Mouse (Mus musculus): ENCODE data around the gene Acaca. TPM values are rescaled to one million over a fixed set of nuclear protein-coding genes. Genes with fewer than 3 reads are reported as not detected.

The Acaca gene
- polyA plus RNA-seq, 1 experiment = 43.7 TPM

DNA sequence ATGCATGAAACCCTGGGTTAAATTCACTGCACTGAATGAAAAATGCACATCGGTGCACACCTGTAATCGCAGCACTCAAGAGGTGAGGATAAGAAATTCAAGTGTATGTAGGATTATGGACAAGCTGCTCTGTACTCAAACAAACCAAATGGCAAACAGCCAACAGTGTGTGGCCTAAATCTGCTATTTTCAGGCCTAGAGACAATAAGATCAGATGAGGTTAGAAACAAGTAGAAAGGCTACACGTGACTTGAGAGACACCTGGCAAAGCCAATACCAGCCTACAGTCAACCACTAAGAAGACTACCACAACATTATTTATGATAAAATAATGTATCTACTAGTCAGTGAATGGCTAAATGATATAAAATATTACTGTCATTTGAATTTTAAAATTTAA lies 310.9 kb downstream of the Acaca start:
- no peak for TF ChIP-seq POLR2A (IDR thresholded peaks at IDR 0.05; ENCODE audit: borderline replicate concordance, extremely low read depth, insufficient read depth, insufficient read length, poor library complexity, severe bottlenecking)
- no peak for TF ChIP-seq CTCF (IDR thresholded peaks at IDR 0.05; ENCODE audit: borderline replicate concordance, extremely low read depth, insufficient read depth, insufficient read length)
- DNase-seq (ENCODE audit: low read depth) = no peak

DNA sequence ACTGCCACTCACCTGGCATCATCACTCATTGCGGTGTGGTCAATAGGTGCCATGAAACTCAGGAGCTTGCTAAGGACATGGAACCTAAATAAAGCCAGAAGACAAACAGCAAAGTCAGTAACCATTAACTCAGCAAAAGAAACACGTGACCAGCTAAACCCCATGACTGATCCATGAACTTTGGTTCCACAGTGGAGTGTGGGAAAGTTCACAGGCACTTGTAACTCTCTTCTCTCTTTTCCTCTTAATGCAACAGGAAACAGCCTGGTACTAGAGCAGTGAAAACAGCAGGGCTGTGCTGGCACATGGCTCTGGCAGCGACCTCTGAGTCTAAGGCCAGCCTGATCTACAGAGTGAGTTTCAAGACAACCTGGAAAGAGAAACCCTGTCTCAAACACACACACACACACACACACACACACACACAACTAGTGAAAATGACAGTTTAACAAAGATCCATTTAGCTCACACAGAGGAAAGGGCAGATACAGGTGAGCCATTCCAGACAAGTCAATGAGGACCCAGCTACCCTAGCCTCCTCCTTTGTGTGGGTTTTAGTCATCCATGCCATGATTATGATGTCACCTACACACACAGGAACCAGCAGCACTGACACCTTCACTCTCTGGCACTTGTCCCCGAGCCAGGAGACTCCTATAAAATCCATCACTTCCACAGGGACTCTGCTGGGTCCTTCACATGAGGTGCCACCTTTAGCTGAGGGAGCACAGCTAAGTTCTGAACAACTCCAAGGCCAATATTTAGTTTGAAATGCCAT lies 313.3 kb downstream of the Acaca start:
- no peak for TF ChIP-seq POLR2A (IDR thresholded peaks at IDR 0.05; ENCODE audit: borderline replicate concordance, extremely low read depth, insufficient read depth, insufficient read length, poor library complexity, severe bottlenecking)
- no peak for TF ChIP-seq CTCF (IDR thresholded peaks at IDR 0.05; ENCODE audit: borderline replicate concordance, extremely low read depth, insufficient read depth, insufficient read length)
- no peak for DNase-seq (ENCODE audit: low read depth)

Other genes with a start within 250 kb of the Acaca start
- 18.2 and 19.0 TPM in 2 replicates for gene Ddx52, start 187.6 kb upstream of the Acaca start, polyA plus RNA-seq (2012; rRNA removed)
- 25.0 and 36.8 TPM in 2 replicates for gene Synrg, start 165.2 kb upstream of the Acaca start, polyA plus RNA-seq (2012; rRNA removed)
- 11.6 and 25.1 TPM in 2 replicates for gene Dusp14, start 60.4 kb upstream of the Acaca start, polyA plus RNA-seq (2012; rRNA removed)
- 36.5 and 40.1 TPM in 2 replicates for gene Tada2a, start 72 bp upstream of the Acaca start, polyA plus RNA-seq (2012; rRNA removed)
- gene Gm11437, start 37.8 kb downstream of the Acaca start, polyA plus RNA-seq (2012; rRNA removed) = 0.08 TPM in 1 of 2 replicates, not detected in the other

All from brain, embryonic 14.5 days (tissue).